Mouse (Mus musculus): Measurements from ENCODE around the gene Fezf1.

Fezf1 gene

DNA sequence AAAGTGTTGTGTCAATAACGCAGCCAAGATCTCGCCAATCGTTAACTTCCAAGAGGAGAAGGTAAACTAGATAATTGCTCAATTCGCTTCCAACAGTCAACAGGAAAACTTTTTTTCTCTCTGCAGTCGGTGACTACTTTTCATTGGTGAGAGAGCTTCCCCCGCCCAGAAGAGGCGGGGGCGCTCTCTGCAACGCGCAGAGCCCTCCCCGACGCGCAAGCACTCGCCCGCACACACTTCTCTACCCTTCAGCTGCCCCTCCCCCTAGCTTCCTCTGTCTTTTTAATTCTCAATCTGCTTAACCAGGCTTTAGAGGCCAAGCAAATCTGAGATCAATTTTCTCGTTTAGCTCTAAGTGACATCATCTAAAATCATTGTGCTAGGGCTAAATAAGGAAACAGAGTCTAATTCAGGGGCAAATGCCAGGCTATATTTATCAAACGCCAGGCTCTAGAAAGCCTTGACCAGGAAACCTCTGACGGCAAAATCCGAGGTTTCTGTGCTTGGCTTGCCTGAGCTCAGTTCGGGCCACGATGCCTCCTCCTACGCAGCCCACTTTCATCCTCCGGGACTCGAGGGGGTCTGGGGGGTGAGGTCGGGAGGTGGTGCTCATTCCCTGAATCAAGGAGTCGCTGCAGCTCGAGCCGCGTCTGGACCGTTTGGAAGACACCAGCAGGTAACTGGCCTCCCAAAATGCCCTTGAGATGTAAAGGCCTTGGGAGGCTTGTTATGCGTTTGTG, at the start of gene Fezf1:
Gene Fezf1 (minus strand): TSS at position 50 of the 740 bp plus-strand sequence.
- DNase-seq (ENCODE audit: extremely low read depth, insufficient read length, low spot score) = no peak

DNA sequence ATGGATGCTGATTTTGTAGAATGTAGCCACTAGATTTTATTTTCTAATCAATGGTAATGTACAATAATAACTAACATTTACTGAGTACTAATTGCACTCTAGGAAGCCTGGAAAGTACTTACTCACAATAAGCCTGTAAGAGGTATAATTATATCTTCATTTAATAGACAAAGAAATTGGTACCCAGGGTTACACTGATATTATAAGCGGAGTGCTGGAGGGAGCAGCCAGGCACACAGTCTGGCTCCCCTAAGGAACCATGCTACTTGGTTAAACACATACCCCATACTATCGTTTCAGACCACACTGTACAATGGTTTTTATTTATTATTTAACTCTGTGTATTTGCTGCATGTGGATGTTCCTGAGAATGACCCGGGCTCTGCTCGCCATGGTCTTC, 46.5 kb upstream of the Fezf1 start:
- no peak for DNase-seq (ENCODE audit: extremely low read depth, insufficient read length, low spot score)

DNA sequence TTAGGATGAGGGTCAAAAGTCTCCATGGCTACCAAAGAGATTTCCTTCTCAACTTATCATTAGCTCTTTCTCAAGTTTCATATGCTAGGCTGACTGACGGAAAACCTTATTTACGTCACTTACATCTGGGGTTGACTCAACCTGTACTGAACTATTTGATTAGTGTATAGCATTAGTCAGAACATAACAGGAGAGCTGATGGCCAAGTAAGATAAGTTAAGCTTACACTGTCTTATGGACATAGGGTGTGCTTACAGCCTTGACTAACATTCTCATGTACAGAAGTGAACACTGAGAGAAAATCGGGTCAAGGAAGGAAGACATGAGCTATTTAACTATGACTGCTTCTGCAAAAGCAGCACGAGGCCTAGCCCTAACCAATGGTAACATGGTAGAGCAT, 40.6 kb upstream of the Fezf1 start:
- DNase-seq (ENCODE audit: extremely low read depth, insufficient read length, low spot score) = no peak

DNA sequence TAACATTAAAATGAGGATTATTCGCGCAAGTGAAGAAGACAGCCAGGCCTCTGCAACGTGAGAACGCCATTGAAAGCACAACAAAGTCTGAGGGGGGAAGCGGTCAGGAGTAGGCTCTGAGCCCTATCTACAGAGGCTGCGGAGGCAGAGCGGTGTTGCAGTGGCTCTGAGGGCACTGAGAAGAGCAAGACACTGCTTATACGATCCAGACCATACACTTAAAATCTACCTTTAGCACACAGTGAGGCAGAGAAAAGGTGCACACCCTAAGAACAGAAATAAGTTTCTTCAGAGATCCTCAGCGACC, 33.3 kb upstream of the Fezf1 start:
- DNase-seq (ENCODE audit: extremely low read depth, insufficient read length, low spot score) = no peak

DNA sequence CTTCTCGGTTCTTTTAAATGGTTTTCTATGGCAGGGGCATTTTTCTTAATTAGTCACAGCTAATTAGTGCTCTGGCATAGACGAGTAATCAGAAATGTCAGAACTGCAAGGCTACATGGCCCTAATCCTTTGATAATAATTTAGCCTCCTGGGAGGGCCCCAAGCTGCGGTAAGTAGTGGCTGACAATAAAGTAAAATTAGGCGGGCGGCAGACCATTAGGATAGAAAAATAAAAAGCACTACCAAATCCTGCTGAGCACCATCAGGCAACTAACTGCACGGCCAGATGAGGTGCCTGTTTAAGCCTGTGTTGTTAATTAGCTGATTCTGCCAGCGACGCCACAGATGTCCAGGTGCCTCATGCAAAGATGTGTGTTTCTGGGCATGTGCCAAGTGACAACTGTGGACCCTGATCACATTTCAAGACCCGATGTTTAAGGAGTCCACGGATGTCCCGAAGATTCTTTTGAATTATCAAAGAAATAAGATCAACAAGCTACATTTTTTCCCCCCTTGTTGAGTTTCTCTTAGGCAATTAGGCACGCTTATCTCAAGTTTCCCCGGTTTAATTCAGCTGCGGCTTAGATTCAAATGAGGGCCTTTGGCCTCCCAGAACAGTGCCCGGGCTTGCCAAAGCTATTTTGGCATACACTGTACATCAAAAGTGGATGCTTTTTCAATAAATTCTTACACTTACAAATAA, 32.8 kb upstream of the Fezf1 start:
- no peak for DNase-seq (ENCODE audit: extremely low read depth, insufficient read length, low spot score)

DNA sequence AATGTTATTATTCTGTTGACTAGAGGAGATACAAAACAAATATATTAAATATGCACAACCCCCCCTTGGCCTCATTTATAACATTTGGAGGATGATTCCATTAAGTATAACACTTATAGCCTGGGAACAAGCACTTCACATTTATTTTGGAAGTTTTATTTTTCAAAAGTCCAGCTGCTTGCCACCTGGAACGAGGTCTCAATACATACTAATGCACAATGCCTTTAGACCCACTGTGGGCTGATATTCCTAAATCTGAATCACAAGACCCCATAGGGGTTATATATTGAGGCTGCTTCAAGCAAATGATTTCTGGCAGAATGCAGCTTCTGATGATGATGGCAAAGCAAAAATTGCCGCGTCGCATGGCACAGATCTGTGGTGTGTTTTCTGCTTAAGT, 25.3 kb upstream of the Fezf1 start:
- no peak for DNase-seq (ENCODE audit: extremely low read depth, insufficient read length, low spot score)

DNA sequence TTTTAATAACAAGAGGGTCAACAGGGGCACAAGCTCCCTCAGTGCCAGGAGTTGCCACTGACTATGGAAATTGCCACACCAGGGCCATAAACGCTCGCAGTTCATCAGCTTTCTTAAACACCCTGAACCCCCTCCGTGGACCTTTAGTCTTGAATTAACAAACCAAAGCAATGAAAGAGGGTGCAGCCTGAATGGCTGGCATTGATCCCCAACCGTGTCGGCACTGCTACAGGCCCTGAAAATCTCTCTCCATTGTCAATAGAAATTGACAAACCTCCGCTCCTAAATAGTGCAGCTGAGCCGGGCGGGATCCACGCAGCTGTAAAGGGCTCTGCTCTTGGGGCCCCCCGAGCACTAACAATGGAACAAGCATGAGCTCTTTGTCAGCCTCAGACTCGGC, 24.8 kb upstream of the Fezf1 start:
- no peak for DNase-seq (ENCODE audit: extremely low read depth, insufficient read length, low spot score)

DNA sequence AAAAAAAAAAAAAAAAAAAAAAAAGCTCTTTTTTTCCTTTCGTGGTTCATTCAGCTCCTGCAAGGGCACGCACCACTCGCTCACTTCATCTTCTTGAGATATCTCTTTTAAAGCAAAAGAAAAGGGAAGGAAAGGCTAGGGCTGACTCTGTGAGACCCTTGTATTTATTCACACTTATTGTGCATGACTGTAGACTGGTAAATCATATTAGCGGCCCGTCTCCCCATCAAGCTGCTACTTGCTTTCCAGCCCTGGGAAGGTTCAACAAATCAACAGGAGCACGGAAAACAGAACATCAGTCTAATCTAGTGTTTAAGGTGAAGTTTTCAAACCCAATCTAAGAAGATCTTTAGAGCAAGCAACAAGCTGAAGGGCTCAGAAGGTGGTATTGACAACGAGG, 24.4 kb upstream of the Fezf1 start:
- DNase-seq (ENCODE audit: extremely low read depth, insufficient read length, low spot score) = no peak

DNA sequence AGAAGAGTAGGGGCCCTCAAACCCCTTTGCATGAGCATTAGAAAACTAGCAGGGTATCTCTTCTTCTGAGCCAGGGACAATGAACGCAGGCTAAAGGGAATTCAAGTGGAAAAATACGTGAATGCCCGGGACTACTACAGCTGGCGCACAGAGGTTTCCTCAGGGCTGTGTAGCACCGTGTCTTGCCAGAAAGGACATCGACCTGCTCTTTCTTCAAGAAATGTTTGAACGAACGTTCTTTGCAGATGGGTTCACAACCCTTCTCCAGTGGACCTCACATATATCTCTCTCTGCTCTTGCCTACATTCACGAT, 12.5 kb upstream of the Fezf1 start:
- no peak for DNase-seq (ENCODE audit: extremely low read depth, insufficient read length, low spot score)

DNA sequence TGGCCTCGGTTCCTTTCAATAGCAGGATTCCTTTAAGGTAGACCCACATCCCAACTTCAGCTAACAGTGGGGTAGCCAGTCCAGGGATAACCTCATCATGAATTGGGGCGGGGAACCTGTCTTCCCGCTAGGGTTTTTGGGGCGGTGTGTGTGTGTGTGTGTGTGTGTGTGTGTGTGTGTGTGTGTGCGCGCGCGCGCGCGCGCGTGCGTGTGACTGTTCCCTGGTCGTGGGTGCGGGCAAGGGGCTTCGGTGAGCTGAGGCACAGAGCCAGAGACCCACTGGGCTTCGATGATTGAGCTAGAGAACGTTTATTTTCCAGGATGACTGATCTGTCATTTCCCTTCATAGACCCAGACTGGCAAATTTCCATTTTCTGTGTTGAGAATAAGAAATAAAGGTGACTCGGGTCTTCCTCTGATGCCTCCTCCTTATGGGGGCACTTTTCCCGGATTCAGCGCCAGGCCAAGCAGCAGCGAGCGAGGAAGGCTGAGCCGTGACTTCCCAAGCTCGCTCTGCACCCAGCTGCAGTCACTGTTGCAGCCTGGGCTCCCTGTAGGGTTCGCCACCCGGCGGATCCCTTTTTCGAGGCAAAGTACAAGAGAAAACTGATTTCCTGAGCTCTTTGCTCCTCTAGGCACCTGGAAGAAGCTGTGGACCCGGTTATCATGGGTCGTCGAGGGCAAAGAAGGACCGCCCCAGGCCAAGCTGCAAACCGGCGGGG, 12.0 kb upstream of the Fezf1 start:
- DNase-seq (ENCODE audit: extremely low read depth, insufficient read length, low spot score) = no peak

DNA sequence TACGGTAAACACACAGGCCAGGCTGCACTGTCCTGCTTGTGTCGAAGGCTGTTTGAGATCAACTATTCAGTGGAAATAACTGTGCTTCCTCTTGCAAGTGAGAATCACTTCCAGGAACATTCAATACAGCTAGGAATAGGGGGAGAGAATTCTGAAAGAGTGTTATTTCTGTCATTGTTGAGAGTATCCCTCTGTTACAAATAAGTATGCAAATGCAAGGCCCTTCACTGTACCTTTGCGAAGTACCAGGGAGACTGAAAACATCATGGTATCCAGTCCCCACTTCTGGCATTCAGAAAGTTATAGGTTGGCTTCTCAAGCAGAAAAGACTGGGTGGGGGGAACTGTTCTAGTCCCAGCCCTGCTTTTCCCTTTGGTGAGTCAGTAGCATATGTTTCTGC, 9.8 kb upstream of the Fezf1 start:
- DNase-seq (ENCODE audit: extremely low read depth, insufficient read length, low spot score) = no peak

DNA sequence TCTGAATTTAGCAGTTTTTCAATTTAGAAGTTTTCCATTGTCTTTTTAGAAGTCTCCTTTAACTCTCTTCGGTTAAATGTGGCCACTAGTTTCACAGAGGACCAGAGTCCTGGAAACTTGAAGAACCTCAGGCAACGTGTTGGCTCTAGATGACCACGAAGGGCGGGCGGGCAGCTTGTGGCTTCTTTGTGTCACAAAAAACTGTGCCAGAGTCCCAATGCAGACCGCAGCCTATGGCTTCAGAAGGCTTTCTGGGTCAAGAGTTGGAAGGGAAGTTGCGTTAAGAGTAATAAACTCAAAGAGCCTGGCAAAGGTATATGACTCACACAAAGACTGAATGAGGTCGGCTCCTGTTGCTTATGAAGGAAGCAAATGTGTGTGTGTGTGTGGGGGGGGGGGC, 7.0 kb upstream of the Fezf1 start:
- no peak for DNase-seq (ENCODE audit: extremely low read depth, insufficient read length, low spot score)

DNA sequence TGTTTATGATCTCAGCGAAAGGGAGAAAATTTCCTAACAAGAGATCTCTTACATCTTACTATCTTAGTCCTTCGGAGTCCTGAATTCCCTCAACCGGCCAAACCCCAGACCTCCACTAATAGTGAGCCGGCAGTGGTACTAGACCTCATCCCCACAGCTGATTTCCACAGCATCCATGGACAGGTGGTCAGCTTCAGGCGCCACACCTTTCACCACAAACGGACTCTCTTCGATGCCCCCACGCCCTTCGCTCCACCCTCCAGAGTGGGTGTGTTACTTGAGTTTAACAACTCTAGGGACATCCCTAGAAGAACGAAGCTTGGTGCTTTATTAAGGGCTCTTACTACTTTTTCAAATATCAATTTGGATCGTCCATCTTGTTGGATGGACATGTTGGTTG, 6.5 kb upstream of the Fezf1 start:
- DNase-seq (ENCODE audit: extremely low read depth, insufficient read length, low spot score) = no peak

DNA sequence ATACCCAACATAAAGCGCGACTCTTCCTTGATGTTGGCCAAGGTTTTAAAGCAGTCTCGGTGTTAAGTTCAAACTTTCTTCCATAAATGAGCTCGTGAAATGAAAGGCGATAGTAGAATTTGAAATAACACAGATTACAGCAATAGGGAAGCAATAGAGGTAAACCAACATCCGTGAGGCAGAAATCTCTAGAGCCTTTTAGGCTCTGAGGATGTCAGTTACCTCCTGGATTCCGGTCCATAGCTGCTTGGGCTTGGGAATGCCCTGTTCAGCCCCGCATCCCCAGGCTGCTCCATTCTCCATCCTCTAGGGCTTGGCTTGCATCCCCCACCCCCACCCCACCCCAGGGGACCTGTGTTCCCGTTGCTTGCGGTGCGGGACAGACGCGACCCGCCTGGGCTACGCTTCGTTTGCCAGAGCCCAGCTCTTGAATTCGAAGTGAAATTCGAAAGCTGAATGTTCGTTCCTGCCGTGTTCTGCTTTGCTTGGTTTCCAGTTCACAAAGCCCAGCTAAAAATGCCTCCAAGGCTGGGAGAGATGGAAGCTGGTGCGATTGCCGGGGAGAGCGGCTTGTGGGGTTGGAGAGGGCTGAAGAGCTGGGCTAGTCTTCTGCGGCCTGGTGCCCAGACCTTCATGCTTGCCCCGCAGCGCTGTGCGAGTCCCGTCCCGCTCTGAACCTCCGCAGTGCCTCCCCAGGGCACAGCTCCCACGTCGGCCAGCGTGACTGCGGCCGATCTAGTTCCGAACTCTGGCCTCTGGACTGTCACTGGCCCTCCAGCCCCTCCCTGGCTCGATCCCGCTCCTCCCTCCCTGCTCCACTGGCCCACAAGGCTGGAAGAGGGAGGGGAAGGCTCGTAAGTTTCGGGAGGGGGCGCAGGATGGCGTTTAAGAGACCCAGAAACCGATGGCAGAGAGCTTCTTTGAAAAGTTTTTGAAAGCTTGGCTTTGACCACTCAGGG, 5.5 kb upstream of the Fezf1 start:
- DNase-seq (ENCODE audit: extremely low read depth, insufficient read length, low spot score) = no peak

DNA sequence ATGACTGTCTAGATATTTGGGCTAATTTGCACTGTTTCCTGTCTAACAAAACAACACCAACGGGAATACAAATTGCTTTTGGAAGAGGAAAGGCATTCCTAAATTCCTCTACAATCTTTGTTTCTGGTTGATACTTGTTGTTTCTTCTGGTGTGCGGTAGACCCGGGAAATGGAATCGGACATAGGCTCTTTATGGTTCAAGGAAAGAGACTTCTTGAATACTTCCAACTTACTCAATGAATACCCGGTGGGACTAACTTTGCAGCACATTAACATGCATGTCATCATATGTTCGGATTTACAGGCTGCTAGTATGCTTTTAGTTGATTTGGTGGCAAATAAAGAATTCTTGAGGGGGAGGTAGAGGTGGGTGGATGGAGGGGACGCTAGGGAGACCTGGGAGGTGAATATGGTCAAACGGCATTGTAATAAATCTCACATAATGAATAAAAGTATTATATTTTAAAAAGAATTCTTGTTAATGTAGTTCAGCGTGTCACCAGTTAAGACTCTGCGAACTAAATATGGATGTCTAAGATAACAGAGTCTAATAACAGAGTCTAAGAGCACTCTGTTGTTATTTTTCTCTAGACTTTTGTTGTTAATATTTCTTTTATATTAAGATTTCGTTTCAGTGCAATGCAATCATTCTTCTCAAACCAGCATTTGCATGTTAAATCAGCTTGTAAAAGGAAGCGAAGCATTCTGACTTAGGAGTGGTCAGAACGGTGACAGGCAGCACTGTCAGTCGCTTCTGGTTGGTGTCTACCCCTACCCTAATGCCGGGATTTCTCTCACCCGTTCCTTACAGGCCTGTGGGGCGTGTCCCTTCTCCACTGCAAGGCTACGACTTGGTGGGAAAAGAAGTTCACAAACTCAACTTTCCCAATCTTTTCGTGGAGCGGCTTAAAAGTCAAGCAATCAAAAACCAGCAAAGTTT, 4.3 kb upstream of the Fezf1 start:
- no peak for DNase-seq (ENCODE audit: extremely low read depth, insufficient read length, low spot score)

DNA sequence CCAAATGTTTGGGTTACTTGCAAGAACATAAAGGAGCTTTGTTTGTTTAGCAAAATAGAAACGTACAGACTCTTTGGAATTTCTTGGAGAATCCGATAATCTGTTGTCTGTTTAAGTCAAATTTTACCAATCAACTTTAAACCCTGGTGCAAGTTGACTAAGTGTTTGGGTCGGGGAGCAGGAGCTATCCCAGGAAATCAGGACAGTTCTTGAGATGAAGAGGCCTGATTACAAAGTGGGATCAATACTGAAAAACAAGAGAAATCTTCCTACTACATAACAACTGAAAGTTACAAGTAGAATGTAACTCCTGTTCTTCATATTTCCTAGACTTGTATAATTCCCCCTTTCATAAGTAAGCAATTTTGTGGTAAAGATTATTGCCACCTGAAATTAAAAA, 3.3 kb upstream of the Fezf1 start:
- DNase-seq (ENCODE audit: extremely low read depth, insufficient read length, low spot score) = no peak

DNA sequence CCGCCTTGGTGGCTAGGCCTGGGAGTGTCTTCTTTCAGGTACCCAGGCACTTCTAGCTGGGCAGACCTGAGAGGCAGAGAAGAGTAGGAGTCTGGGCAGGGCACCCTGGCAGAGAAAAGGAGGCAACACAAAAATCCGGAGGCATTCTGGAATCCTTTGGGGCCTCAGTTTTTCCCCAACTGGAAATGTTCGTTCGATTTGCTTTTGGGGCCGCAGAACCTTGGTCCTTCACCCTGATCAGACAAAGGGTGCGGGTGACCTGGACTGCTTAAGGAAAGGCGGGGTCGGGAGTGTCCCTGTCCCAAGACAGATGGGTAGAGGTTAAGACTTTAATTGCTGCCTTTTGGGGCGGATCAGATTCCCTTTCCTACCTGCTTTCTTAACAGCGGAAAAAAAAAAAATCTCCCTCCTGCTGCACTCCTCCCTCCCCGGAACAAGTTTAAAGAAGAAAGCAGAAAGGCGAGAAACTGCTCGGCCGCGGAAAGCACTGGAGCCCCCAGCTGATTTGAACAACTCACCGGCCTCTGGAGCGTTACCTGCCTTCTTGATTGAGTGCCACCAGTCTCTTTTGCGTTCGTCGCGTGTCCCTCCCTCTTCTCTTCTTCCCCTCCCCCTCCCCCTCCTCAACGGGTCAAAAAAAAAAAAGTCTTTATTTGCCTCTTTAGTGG, 2.3 kb upstream of the Fezf1 start:
- no peak for DNase-seq (ENCODE audit: extremely low read depth, insufficient read length, low spot score)

DNA sequence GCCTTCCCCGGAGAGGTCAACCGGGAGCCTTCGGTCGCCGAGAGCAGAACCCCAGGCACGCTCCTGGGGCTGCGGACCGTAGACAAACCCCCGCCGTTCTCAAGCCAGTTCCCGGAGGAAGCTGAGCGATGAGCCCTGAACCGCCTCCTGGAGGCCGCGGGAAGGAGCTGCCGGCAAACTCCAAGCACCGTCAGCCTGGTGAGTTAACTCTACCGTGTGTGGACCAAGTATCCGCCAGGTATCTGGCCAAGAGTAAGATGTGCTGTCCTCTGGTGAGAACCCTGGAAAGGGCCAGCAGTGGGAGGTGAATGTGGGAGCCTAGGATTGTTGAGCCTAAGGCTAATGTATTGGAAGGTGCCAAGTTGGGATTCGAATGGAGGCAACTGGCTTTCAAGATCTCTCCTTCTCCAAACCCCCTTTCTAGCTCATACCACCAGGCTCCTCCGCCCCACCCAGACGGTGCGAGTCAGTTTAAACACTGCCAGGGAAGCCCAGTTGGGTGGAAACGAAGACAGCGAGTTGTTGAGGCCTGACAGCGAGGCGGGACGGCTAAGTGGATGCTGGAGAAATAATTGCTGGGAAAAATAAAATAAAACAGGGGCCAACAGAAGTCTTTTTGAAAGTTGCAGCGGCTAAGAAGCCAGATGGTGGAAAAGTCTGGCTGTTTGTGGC, 1.6 kb upstream of the Fezf1 start:
- DNase-seq (ENCODE audit: extremely low read depth, insufficient read length, low spot score) = no peak

DNA sequence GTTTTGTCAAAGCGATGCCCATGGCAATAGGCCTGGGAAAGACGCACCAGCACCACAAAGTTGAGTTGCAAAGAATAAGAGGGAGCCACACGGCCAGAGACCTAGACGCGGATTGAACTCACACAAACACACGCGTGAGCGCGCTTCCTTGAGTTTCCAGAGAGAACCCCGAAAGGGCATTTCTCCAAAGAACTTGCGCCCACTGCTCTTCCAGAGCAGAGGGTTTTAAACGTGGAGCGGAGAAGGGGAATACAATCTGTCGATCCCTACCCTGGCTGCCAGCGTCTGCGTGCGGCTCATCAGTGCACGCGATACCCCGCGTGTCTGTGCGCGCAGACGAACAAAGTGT, 865 bp upstream of the Fezf1 start:
- no peak for DNase-seq (ENCODE audit: extremely low read depth, insufficient read length, low spot score)

Data from 3134 (cell line).